Mouse (Mus musculus) stomach, embryonic 15.5 days (tissue): ENCODE measurements around the gene Ktn1. TPM values are rescaled to one million over a fixed set of nuclear protein-coding genes. Genes with fewer than 3 reads are reported as not detected.

ENCODE experiments used
- ATAC-seq: fragments of 200-750 bp; cut with Nextera tagmentation; 2 replicates; pipeline ENCODE4 v1.8.0; 2017; ENCODE audit warnings: low read depth, moderate number of reproducible peaks, moderate TSS enrichment; ENCODE audit not compliant: insufficient read depth, low FRiP score
- H3K27ac ChIP-seq: fragments of 300-500 bp; sonication (generic); 2 replicates; pipeline ENCODE4 v1.5.1; 2015; ENCODE audit warnings: mild to moderate bottlenecking, inconsistent platforms
- H3K27me3 ChIP-seq: fragments of 300-500 bp; sonication (generic); replicated peaks from 2 replicates; pipeline ENCODE4 v1.6.1; 2015; ENCODE audit warnings: inconsistent platforms
- H3K36me3 ChIP-seq: fragments of 300-500 bp; sonication (generic); 2 replicates; pipeline ENCODE4 v1.6.1; 2015; ENCODE audit warnings: inconsistent platforms
- H3K4me1 ChIP-seq: fragments of 300-500 bp; sonication (generic); 2 replicates; pipeline ENCODE4 v1.6.1; 2015; ENCODE audit warnings: inconsistent platforms
- H3K4me2 ChIP-seq: fragments of 300-500 bp; sonication (generic); 2 replicates; pipeline ENCODE4 v1.6.1; 2015; ENCODE audit warnings: mild to moderate bottlenecking, inconsistent platforms
- H3K4me3 ChIP-seq: fragments of 300-500 bp; sonication (generic); replicated peaks from 2 replicates; pipeline ENCODE4 v1.5.1; 2015; ENCODE audit warnings: inconsistent platforms
- H3K9ac ChIP-seq: fragments of 300-500 bp; sonication (generic); 2 replicates; pipeline ENCODE4 v1.6.1; 2015; ENCODE audit warnings: inconsistent platforms
- H3K9me3 ChIP-seq: fragments of 300-500 bp; sonication (generic); 2 replicates; pipeline ENCODE4 v1.6.1; 2016; ENCODE audit warnings: inconsistent platforms
- WGBS: fragments of 180-500 bp; shearing (Covaris S2); methylation state at CpG from one replicate; pipeline ENCODE4 v1.1.7; 2015; 5-methylcytosine and 5-hydroxymethylcytosine counted together
- polyA plus RNA-seq: library from polyadenylated mRNA; unstranded; fragments of >200 nt; fragmentation: Nextera tagmentation; extraction: Ambion mirVana; gene quantifications from 2 replicates; pipeline ENCODE4 v1.2.1, GENCODE M21; 2015

Gene Ktn1
- polyA plus RNA-seq, 1 experiment from 2014 or later, result 53.7 TPM

DNA sequence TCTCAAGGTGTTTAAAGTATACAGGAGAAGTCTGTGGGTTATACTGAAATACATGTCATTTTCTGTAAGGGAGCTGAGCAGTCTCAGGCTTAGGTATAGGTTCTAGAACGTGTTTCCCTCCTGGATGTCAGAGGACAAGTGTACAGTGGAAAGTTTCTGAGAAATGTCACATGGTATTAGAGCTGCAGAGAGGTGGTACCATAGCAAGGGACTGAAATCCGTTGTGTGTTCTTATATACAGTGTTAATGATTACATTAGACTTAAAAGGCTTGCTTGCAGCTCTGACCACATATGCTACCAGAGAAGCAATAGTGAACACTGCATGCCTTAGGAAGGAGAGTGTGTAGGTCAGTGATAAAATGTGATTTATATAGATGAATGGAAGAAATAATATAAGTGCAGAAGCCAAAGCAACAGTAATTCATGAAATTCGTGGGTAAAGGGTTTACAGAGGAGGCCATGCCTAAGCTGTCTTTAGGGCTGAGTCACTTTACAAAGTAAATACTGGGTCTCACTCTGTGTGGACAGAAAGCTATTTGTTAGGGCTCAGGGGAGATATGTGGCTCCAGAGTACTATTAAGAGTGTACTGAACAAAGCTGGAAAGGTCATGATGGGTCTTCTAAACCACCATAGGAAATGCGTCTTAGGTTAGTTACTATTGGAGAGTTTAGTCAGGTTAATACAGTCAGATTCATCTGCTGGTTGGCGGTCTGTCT lies 17.0 kb downstream of the Ktn1 start:
- WGBS, result 61% methylated on average over 5 of the region's 5 CpGs
- no peaks in the 10 kb centered on the region for H3K4me1 ChIP-seq
- no peak; the same call in 1 of the 2 replicates for ATAC-seq

DNA sequence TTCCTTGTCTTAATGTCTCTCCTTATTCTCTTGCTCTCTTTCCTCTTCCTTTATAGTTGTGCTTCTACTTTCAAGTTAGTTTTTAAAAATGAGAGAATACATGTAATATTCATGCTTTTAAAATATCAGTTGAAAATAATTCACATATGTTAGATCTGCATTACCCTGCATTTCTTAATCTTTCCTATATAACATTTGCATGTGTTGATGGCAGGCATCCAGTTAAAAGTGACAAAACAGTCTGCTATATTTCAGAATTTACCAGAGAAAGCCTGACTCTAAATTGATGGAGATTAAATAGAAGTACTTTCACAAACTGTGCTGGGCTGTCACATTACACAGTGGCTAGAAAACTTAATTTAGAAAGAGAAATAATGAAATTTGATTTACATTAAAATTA lies 19.8 kb downstream of the Ktn1 start:
- H3K27ac ChIP-seq, result no peak overlapping the region
- no peak for ATAC-seq
- H3K9ac ChIP-seq, result no peak overlapping the region

More for the DNA sequence above, 17.0 kb downstream of the Ktn1 start:
- Histone ChIP-seq H3K4me3 (no peak overlapping the region), H3K4me2 (no peak overlapping the region), H3K27me3 (no peaks in the 10 kb centered on the region), H3K27ac (no peak overlapping the region), H3K9ac (no peak overlapping the region), H3K9me3 (no peaks in the 10 kb centered on the region), H3K36me3 (0 out of 2 replicates have a peak, but pooled peaks cover 6% of the 10 kb centered on the region)

DNA sequence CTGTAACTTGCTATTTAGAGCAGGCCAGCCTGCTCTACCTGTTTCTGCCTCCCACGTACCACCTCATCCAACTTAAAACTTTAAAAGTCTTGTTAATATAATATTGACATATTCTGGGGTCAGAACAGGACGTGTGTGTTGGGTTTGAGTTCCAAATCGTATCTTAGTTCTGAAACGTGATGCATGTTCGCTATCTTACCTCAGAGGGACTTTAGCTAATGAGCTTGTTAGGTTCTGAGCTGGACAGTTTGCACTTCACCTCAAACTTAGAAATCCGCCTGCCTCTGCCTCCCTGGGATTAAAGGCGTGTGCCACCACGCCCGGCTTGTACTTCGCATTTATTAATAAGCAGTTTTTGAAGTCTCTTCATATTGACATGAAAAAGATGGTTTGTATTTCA lies 34.6 kb downstream of the Ktn1 start:
- 92% methylated on average over 10 of the region's 10 CpGs for WGBS
- Histone ChIP-seq H3K4me2 (no peak overlapping the region), H3K4me1 (no peaks in the 10 kb centered on the region), H3K4me3 (no peak overlapping the region), H3K9ac (no peak overlapping the region), H3K27ac (no peak overlapping the region), H3K36me3 (peaks cover 40% of the 10 kb centered on the region), H3K9me3 (no peaks in the 10 kb centered on the region), H3K27me3 (no peaks in the 10 kb centered on the region)
- ATAC-seq, result no peak

More for the DNA sequence above, 19.8 kb downstream of the Ktn1 start:
- H3K4me2 ChIP-seq, result no peak overlapping the region
- H3K4me3 ChIP-seq, result no peak overlapping the region
- H3K9me3 ChIP-seq, result no peaks in the 10 kb centered on the region
- no peaks in the 10 kb centered on the region for H3K36me3 ChIP-seq
- no peaks in the 10 kb centered on the region for H3K27me3 ChIP-seq
- no peaks in the 10 kb centered on the region for H3K4me1 ChIP-seq

DNA sequence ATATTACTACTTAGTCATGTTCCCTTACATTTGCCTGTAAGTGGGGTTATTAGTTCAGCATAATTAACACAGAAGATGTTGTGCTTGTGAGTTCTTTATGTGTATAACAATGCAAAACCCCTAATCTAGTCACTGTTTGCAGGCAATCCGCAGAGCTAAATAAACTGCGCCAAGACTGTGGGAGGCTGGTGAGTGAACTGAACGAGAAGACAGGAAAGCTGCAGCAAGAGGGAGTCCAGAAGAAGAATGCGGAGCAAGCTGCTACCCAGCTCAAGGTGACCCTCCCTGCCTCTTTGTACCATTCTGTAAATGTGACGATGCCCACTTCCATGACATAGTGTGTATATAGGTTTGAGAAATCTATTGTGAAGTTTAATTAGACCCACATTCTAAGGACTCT lies 36.3 kb downstream of the Ktn1 start:
- no peak for ATAC-seq
- Histone ChIP-seq H3K4me1 (no peaks in the 10 kb centered on the region), H3K27me3 (no peaks in the 10 kb centered on the region), H3K27ac (no peak overlapping the region), H3K36me3 (peaks cover 39% of the 10 kb centered on the region), H3K9me3 (no peaks in the 10 kb centered on the region), H3K4me2 (no peak overlapping the region), H3K9ac (no peak overlapping the region), H3K4me3 (no peak overlapping the region)
- WGBS, result 90% methylated on average over 5 of the region's 5 CpGs

DNA sequence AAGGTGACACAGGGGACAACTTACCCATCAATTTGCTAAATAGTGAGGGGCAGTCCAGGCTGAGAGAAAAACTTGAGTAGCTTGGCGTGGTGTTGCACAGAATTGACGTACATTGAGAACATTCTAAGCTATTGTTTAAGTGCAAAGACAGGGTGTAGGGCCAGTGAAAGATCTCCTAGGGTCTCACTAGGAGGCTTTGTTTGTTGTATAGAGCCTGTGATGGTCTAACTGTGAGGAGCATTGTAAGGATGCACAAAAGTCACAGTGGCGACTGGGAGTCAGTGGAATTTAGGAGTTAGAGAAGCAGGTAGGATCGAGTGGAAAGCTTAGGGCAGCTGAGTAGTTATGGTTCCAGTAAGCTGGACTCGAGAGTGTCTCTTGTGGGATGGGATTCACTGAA lies 50.9 kb downstream of the Ktn1 start:
- 71% methylated on average over 5 of the region's 5 CpGs for WGBS
- Histone ChIP-seq H3K9ac (no peak overlapping the region), H3K4me3 (no peak overlapping the region), H3K27ac (no peak overlapping the region), H3K9me3 (no peaks in the 10 kb centered on the region), H3K27me3 (no peaks in the 10 kb centered on the region), H3K4me1 (no peaks in the 10 kb centered on the region), H3K36me3 (peaks cover 24% of the 10 kb centered on the region), H3K4me2 (no peak overlapping the region)
- no peak for ATAC-seq

DNA sequence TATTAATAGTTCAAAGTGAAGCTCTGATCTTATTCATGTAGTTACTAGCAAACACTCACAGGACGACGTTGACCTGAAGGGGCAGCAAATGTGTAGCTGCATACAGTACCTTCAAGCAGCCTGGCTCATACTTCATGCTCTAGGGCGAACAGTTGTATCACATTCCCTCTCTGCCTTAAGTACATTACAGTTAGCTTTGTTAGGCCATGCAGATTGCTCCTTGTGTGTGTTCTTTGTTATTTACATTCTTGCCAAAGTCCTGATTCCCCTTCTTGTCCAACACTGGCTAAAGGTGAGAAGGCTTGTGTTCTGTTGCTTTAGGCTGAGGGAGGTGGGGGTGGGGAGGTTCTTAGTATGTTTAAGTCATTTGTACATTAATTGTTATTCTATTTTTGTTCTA lies 61.3 kb downstream of the Ktn1 start:
- no peaks in the 10 kb centered on the region for H3K9me3 ChIP-seq
- WGBS, result 77% methylated on average over 3 of the region's 3 CpGs
- H3K36me3 ChIP-seq, result peaks cover 25% of the 10 kb centered on the region
- no peak overlapping the region for H3K27ac ChIP-seq
- no peak for ATAC-seq
- no peak overlapping the region for H3K4me2 ChIP-seq
- H3K4me1 ChIP-seq, result no peaks in the 10 kb centered on the region
- no peak overlapping the region for H3K9ac ChIP-seq
- no peak overlapping the region for H3K4me3 ChIP-seq
- no peaks in the 10 kb centered on the region for H3K27me3 ChIP-seq

DNA sequence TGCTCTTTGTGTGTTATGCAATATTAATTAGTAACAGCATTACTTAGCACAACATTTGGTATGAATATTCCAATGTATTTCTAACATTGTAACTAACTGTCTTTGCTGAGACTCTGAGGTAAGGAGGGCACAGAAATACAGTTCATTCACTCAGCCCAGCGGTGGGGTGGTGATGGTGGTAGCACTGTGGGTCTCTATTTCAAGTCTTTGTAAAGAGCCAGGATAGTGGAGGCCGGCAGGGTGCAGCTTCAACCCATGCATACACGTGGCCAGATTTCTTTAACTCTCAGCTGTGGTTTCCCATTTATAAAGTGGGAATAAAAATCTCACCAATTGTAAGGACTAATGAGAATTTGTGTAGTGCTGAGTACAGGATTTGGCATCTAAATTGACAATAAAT lies 67.5 kb downstream of the Ktn1 start:
- Histone ChIP-seq H3K4me1 (no peaks in the 10 kb centered on the region), H3K9ac (no peak overlapping the region), H3K36me3 (peaks cover 12% of the 10 kb centered on the region), H3K9me3 (no peaks in the 10 kb centered on the region), H3K4me2 (no peak overlapping the region), H3K27me3 (no peaks in the 10 kb centered on the region), H3K27ac (no peak overlapping the region), H3K4me3 (no peak overlapping the region)
- WGBS, result 88% methylated on average over 3 of the region's 3 CpGs
- ATAC-seq, result no peak

DNA sequence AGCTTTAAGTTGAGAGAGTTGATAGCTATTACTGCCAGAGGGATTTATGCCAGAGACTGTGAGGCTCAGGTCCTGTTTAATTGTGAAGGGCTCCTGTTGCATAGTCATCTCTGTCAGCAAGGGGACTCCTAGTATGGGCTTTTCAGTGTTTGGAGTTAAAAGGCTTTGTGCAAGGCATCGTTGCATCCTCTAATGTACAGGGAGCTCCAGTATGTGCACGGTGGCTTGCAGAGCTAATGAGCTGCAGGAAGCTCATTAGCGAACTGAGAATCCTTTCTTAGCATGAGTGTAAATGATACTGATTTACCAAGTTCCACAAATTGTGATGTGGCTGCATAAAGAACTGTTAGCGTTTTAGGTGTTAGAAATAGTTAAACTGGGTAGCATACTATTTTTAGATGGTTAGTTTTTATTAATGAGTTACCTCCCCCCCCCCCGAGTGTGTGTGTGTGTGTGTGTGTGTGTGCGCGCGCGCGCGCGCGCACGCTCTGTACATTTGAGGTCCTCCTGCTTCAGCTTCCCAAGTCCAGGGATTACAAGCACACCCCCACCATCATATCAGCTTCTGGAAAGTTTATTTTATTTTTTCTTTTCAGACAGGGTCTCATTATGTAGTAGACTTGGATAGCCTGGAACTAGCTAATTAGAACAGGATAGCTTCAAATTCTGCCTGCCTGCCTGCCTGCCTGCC lies 69.8 kb downstream of the Ktn1 start:
- 94% methylated on average over 14 of the region's 14 CpGs for WGBS

DNA sequence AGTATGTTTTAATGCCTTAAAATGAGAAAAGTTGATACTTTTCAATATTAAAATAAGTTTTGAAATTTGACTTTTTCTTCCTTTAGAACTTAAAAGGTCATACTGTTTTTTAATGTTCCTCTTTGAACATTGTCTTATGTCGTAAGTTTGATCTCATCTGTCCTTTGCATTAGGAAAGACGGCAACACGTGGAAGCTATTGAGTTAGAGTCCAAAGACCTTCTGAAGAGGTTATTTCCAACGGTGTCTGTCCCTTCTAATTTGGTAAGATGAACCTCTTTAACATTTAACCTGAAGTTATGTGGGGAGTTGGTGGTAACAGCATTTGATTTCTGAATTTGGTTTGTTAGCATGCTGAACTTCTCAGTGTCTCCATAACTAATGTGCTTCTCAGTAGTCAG lies 71.8 kb downstream of the Ktn1 start:
- Histone ChIP-seq H3K27me3 (no peaks in the 10 kb centered on the region), H3K4me1 (no peaks in the 10 kb centered on the region), H3K9me3 (no peaks in the 10 kb centered on the region), H3K4me2 (no peak overlapping the region), H3K36me3 (peaks cover 16% of the 10 kb centered on the region), H3K9ac (no peak overlapping the region), H3K4me3 (no peak overlapping the region), H3K27ac (no peak overlapping the region)
- no peak for ATAC-seq
- 87% methylated on average over 4 of the region's 4 CpGs for WGBS

More for the DNA sequence above, 69.8 kb downstream of the Ktn1 start:
- Histone ChIP-seq H3K4me1 (no peaks in the 10 kb centered on the region), H3K4me2 (no peak overlapping the region), H3K4me3 (no peak overlapping the region), H3K27ac (no peak overlapping the region), H3K36me3 (peaks cover 12% of the 10 kb centered on the region), H3K9ac (no peak overlapping the region), H3K27me3 (no peaks in the 10 kb centered on the region), H3K9me3 (no peaks in the 10 kb centered on the region)
- ATAC-seq, result no peak

DNA sequence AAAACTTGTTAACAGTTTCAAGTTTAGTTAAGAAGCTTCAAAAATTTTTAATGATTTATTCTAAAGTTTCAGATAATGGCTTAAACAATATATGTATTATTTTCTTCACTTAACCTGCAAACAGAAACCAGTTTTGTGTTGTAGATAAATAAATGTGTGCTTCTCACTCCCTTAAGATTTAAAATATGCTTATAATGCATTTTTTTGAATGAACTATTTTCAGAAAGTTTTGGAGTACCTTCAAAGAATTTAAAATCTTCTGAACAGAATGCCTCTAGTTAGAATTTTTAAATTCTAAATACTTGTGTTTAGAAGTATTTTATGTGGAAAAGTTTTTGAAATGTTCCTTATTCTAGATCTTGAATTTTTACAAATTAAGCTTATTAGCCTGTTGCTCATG lies 74.8 kb downstream of the Ktn1 start:
- no peaks in the 10 kb centered on the region for H3K4me1 ChIP-seq
- no peaks in the 10 kb centered on the region for H3K9me3 ChIP-seq
- H3K4me3 ChIP-seq, result no peak overlapping the region
- H3K9ac ChIP-seq, result no peak overlapping the region
- no peak overlapping the region for H3K27ac ChIP-seq
- no peak overlapping the region for H3K4me2 ChIP-seq
- ATAC-seq, result no peak
- no peaks in the 10 kb centered on the region for H3K27me3 ChIP-seq
- peaks cover 27% of the 10 kb centered on the region for H3K36me3 ChIP-seq

DNA sequence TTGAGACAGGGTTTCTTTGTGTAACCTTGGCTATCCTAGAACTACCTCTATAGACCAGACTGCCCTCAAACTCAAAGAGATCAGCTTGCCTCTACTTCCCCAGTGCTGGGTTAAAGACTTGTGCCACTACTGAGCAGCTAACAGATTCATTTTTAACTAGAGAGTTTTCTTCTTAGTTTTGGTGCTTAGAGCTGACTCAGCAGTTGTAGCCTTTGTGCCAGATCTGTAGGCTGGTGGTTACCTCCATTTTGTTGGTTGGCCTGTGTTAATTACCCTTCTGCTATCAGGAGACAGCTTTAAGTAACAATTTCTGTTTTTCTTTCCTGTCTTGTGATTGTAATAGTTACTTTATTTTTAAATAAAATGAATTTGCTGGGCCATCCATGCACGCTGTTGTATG lies 80.3 kb downstream of the Ktn1 start:
- no peak overlapping the region for H3K4me2 ChIP-seq
- H3K4me1 ChIP-seq, result no peaks in the 10 kb centered on the region
- no peak overlapping the region for H3K27ac ChIP-seq
- no peak overlapping the region for H3K9ac ChIP-seq
- no peak overlapping the region for H3K4me3 ChIP-seq
- no peak for ATAC-seq
- peaks cover 42% of the 10 kb centered on the region for H3K36me3 ChIP-seq
- 97% methylated on average over 1 of the region's 1 CpGs for WGBS
- no peaks in the 10 kb centered on the region for H3K27me3 ChIP-seq
- H3K9me3 ChIP-seq, result no peaks in the 10 kb centered on the region

DNA sequence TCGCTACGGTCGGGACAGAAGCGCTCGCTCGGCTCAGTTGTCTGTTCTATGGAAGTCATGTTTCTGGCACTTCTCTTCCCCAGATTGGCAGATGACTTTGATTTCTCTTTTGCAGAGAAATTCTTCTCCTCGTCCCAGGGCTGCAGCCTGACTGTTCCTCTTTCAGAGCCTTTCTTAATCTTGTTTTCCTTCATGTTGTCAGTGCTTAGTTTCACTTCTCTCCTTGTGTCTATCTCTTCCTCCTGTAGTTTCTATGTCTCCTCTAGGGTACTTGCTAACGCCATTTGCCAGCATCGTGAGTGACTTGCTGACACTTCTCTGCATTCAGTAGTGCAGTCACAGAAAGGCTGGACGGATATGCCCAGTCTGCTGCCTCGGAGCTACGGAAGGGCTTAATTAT lies 87.1 kb downstream of the Ktn1 start:
- peaks cover 30% of the 10 kb centered on the region for H3K36me3 ChIP-seq

More for the DNA sequence above, 87.1 kb downstream of the Ktn1 start:
- H3K9ac ChIP-seq, result no peak overlapping the region
- no peaks in the 10 kb centered on the region for H3K27me3 ChIP-seq
- H3K27ac ChIP-seq, result no peak overlapping the region
- H3K9me3 ChIP-seq, result no peaks in the 10 kb centered on the region
- H3K4me3 ChIP-seq, result no peak overlapping the region
- ATAC-seq, result no peak
- WGBS, result 89% methylated on average over 12 of the region's 12 CpGs
- no peaks in the 10 kb centered on the region for H3K4me1 ChIP-seq
- no peak overlapping the region for H3K4me2 ChIP-seq
